ENCODE assay signal across 24 mouse cellular contexts in genomic region chr10:80532783-80533182, GRCm38 (mm10). TPM values are rescaled to one million over a fixed set of nuclear protein-coding genes. Genes with fewer than 3 reads are reported as not detected.
DNase-seq lines count a peak whose midpoint lies in the region; ATAC-seq and TF ChIP-seq lines count a peak whose summit lies in the region.
"Had no signal": no experiment of that assay in that cellular context is flagged by ENCODE, and none has a peak within 500 bp of the region (broad histone marks: within the 10 kb centered on the region; RNA-seq: fewer than 3 reads in every experiment).

No protein-coding gene starts in this region.

- DNase-seq in MEL (ENCODE audit: low read depth, low spot score): peak; percentile 43
- DNase-seq in liver, embryonic 13.5 days: peak; percentile 39
- DNase-seq in liver, postnatal 0 days: peak; percentile 42
- no peak for DNase-seq in thymus, postnatal 25 days
- DNase-seq in thymus, adult 18-20 months: no peak
- DNase-seq in adrenal gland, adult 2 months: no peak
- DNase-seq: adrenal gland, adult 8-10 months; cerebellum, adult 11 months; cerebellum, adult 8-10 months; cerebellum, postnatal 14 days; heart, adult 18-20 months had no signal

- no peak overlapping the region for H3K4me3 ChIP-seq in MEL (ENCODE audit: control insufficient read depth in 1 of 2, insufficient read depth in 1 of 2, low read depth in 2 of 2, low read length in 2 of 2)
- H3K4me3 ChIP-seq in liver, embryonic 13.5 days (replicated peaks): no peak overlapping the region
- H3K4me3 ChIP-seq in liver, postnatal 0 days (ENCODE audit: low read depth, low read length): no peak overlapping the region
- H3K4me3 ChIP-seq: embryonic facial prominence, embryonic 12.5 days; forebrain, embryonic 15.5 days; heart, embryonic 15.5 days; hindbrain, embryonic 10.5 days had no signal

- no peak overlapping the region for H3K27ac ChIP-seq in MEL (ENCODE audit: control insufficient read depth, low read depth, low read length)
- peak overlapping the region; percentile 67 for H3K27ac ChIP-seq in liver, embryonic 13.5 days
- H3K27ac ChIP-seq in liver, postnatal 0 days (ENCODE audit: low read depth): no peak overlapping the region
- H3K27ac ChIP-seq: embryonic facial prominence, embryonic 12.5 days; forebrain, embryonic 15.5 days; heart, embryonic 15.5 days; hindbrain, embryonic 10.5 days; hindbrain, embryonic 14.5 days had no signal

- peak overlapping the region; percentile 36 for H3K4me2 ChIP-seq in liver, embryonic 13.5 days
- peak overlapping the region; percentile 16; the same call in 1 of the 2 replicates for H3K4me2 ChIP-seq in liver, postnatal 0 days (ENCODE audit: low read depth, low read length)
- H3K4me2 ChIP-seq: embryonic facial prominence, embryonic 12.5 days; forebrain, embryonic 15.5 days; heart, embryonic 11.5 days; heart, embryonic 15.5 days; hindbrain, embryonic 14.5 days had no signal

- H3K79me2 ChIP-seq in MEL (ENCODE audit: control insufficient read depth, insufficient read depth, low read length, poor library complexity): no peaks in the 10 kb centered on the region

- H3K27me3 ChIP-seq in MEL (ENCODE audit: control insufficient read depth in 1 of 2, insufficient read depth in 2 of 2, low read length in 2 of 2): no peaks in the 10 kb centered on the region
- peaks cover 29% of the 10 kb centered on the region for H3K27me3 ChIP-seq in liver, embryonic 13.5 days
- 0 out of 2 replicates have a peak, but pooled peaks cover 4% of the 10 kb centered on the region for H3K27me3 ChIP-seq in liver, postnatal 0 days (ENCODE audit: insufficient read depth, low read length)

- H3K4me1 ChIP-seq in MEL (ENCODE audit: control insufficient read depth in 1 of 2, insufficient read depth in 2 of 2, low read length in 2 of 2): peaks cover 5 to 24% of the 10 kb centered on the region in 2 experiments; a peak in 3 of 4 replicates
- H3K4me1 ChIP-seq in liver, embryonic 13.5 days (replicated peaks): peaks cover 51% of the 10 kb centered on the region
- H3K4me1 ChIP-seq in liver, postnatal 0 days (ENCODE audit: insufficient read depth): peaks cover 35% of the 10 kb centered on the region

- H3K9me3 ChIP-seq in MEL (replicated peaks; ENCODE audit: insufficient read depth, low read length): no peaks in the 10 kb centered on the region
- no peaks in the 10 kb centered on the region for H3K9me3 ChIP-seq in liver, embryonic 13.5 days (replicated peaks)
- H3K9me3 ChIP-seq in liver, postnatal 0 days (ENCODE audit: low read length): no peaks in the 10 kb centered on the region
- H3K9me3 ChIP-seq: embryonic facial prominence, embryonic 12.5 days; forebrain, embryonic 15.5 days; heart, embryonic 15.5 days; hindbrain, embryonic 10.5 days had no signal

- TF ChIP-seq POLR2A in MEL (IDR thresholded peaks at IDR 0.05; ENCODE audit: control insufficient read depth in 1 of 2, insufficient read depth in 1 of 2, low read depth in 1 of 2, low read length in 2 of 2, poor library complexity in 1 of 2): no peak

- no peak for TF ChIP-seq CTCF in MEL (IDR thresholded peaks at IDR 0.05 in 2 of 3, conservative IDR thresholded peaks at IDR 0.05 in 1 of 3; ENCODE audit: control insufficient read depth in 1 of 3, insufficient read depth in 1 of 3, low read depth in 2 of 3, low read length in 3 of 3, poor library complexity in 1 of 3, severe bottlenecking in 1 of 3)
- TF ChIP-seq CTCF in liver, postnatal 0 days (IDR thresholded peaks at IDR 0.05; ENCODE audit: low read depth): no peak

- peak; percentile 59 for ATAC-seq in erythroid progenitor cell, adult 5-6 weeks (replicated peaks; ENCODE audit: low FRiP score, poor library complexity, severe bottlenecking)
- ATAC-seq in liver, embryonic 13.5 days (ENCODE audit: low read depth): peak; percentile 47
- peak; percentile 18; the same call in 1 of the 2 replicates for ATAC-seq in liver, postnatal 0 days
- ATAC-seq: forebrain, embryonic 15.5 days had no signal

- no peak for TF ChIP-seq EP300 in MEL (IDR thresholded peaks at IDR 0.05; ENCODE audit: low read depth in 1 of 2, low read length in 2 of 2)
- no peak for TF ChIP-seq EP300 in liver, postnatal 0 days (IDR thresholded peaks at IDR 0.05; ENCODE audit: low read depth)

- H3K9ac ChIP-seq in MEL (ENCODE audit: control insufficient read depth, low read depth, low read length, poor library complexity, severe bottlenecking): no peak overlapping the region
- H3K9ac ChIP-seq in liver, embryonic 13.5 days: no peak overlapping the region
- H3K9ac ChIP-seq in liver, postnatal 0 days (replicated peaks): no peak overlapping the region
- H3K9ac ChIP-seq: embryonic facial prominence, embryonic 12.5 days; forebrain, embryonic 15.5 days; heart, embryonic 15.5 days; hindbrain, embryonic 14.5 days had no signal

- WGBS in liver, embryonic 13.5 days (ENCODE audit: insufficient replicate concordance): 69% methylated on average over 11 of the region's 11 CpGs
- WGBS in liver, postnatal 0 days (ENCODE audit: insufficient replicate concordance): 81% methylated on average over 11 of the region's 11 CpGs

- peaks cover 0 to 9% of the 10 kb centered on the region in 2 experiments; a peak in 2 of 4 replicates for H3K36me3 ChIP-seq in MEL (ENCODE audit: control insufficient read depth in 1 of 2, insufficient read depth in 2 of 2, low read length in 2 of 2)
- H3K36me3 ChIP-seq in liver, embryonic 13.5 days: no peaks in the 10 kb centered on the region
- H3K36me3 ChIP-seq in liver, postnatal 0 days (replicated peaks; ENCODE audit: insufficient read depth, low read length): no peaks in the 10 kb centered on the region
- H3K36me3 ChIP-seq: embryonic facial prominence, embryonic 12.5 days; forebrain, embryonic 15.5 days; heart, embryonic 15.5 days; hindbrain, embryonic 10.5 days had no signal

- TF ChIP-seq RAD21 in MEL (IDR thresholded peaks at IDR 0.05; ENCODE audit: low read depth, low read length): no peak

RNA-seq across cellular contexts. Expression of gene Atp8b3, which starts 6.1 kb away (rescaled TPM):
- 0.03 TPM in 1 of 2 replicates, not detected in the other for total RNA-seq in MEL (2012; rRNA removed)
- polyA plus RNA-seq in MEL (2012; ENCODE audit: insufficient read depth in 1 of 2, insufficient read length in 2 of 2, low read depth in 1 of 2, low replicate concordance in 2 of 2, missing spikeins in 1 of 2): under 1 TPM in 1 of 2 experiments, not detected in 1; 0.13 TPM
- not detected in 2 replicates for total RNA-seq in erythroid progenitor cell, adult 5-6 weeks (2015; ENCODE audit: low replicate concordance)
- total RNA-seq in erythroid progenitor cell, adult 5-6 weeks (2017; ENCODE audit: low replicate concordance): 0.39 TPM in 1 of 2 replicates, not detected in the other
- polyA plus RNA-seq in liver, embryonic 13.5 days (2015; fragmentation: Nextera tagmentation; extraction: Ambion mirVana): 0.02 and 0.03 TPM in 2 replicates
- polyA plus RNA-seq in liver, postnatal 0 days (2015; fragmentation: Nextera tagmentation; extraction: Ambion mirVana): not detected in 2 replicates
- 1 to 10 TPM in 1 of 2 experiments, under 1 TPM in 1; 0.52 to 1.1 TPM for total RNA-seq in adrenal gland, adult 2 months (2021)
- polyA plus RNA-seq in adrenal gland, adult 2 months (2012; rRNA removed): 0.16 and 0.21 TPM in 2 replicates
- total RNA-seq: common myeloid progenitor, adult 5-6 weeks; gastrocnemius, adult 8-10 months; heart, adult 18-20 months; heart, postnatal 25 days had no signal

RNA-seq across cellular contexts. Expression of gene Rexo1, which starts 28.6 kb away (rescaled TPM):
- 14.3 and 14.7 TPM in 2 replicates for total RNA-seq in MEL (2012; rRNA removed)
- 10 to 100 TPM in 1 of 2 experiments, not detected in 1; 54.6 TPM for polyA plus RNA-seq in MEL (2012; ENCODE audit: insufficient read depth in 1 of 2, insufficient read length in 2 of 2, low read depth in 1 of 2, low replicate concordance in 2 of 2, missing spikeins in 1 of 2)
- 33.5 and 35.7 TPM in 2 replicates for total RNA-seq in erythroid progenitor cell, adult 5-6 weeks (2015; ENCODE audit: low replicate concordance)
- total RNA-seq in erythroid progenitor cell, adult 5-6 weeks (2017; ENCODE audit: low replicate concordance): 16.3 and 25.7 TPM in 2 replicates
- polyA plus RNA-seq in liver, embryonic 13.5 days (2015; fragmentation: Nextera tagmentation; extraction: Ambion mirVana): 13.4 and 13.8 TPM in 2 replicates
- polyA plus RNA-seq in liver, postnatal 0 days (2015; fragmentation: Nextera tagmentation; extraction: Ambion mirVana): 7.4 and 8.1 TPM in 2 replicates
- 10 to 100 TPM; 37.1 to 41.8 TPM for total RNA-seq in adrenal gland, adult 2 months (2021)
- 88.8 and 105 TPM in 2 replicates for polyA plus RNA-seq in adrenal gland, adult 2 months (2012; rRNA removed)

RNA-seq across cellular contexts. Expression of gene Onecut3, which starts 38.1 kb away (rescaled TPM):
- total RNA-seq in MEL (2012; rRNA removed): not detected in 2 replicates
- not detected for polyA plus RNA-seq in MEL (2012; ENCODE audit: insufficient read depth in 1 of 2, insufficient read length in 2 of 2, low read depth in 1 of 2, low replicate concordance in 2 of 2, missing spikeins in 1 of 2)
- total RNA-seq in erythroid progenitor cell, adult 5-6 weeks (2015; ENCODE audit: low replicate concordance): not detected in 2 replicates
- total RNA-seq in erythroid progenitor cell, adult 5-6 weeks (2017; ENCODE audit: low replicate concordance): not detected in 2 replicates
- polyA plus RNA-seq in liver, embryonic 13.5 days (2015; fragmentation: Nextera tagmentation; extraction: Ambion mirVana): 0.02 TPM in 1 of 2 replicates, not detected in the other
- polyA plus RNA-seq in liver, postnatal 0 days (2015; fragmentation: Nextera tagmentation; extraction: Ambion mirVana): not detected in 2 replicates
- not detected for total RNA-seq in adrenal gland, adult 2 months (2021)
- polyA plus RNA-seq in adrenal gland, adult 2 months (2012; rRNA removed): not detected in 2 replicates
- total RNA-seq: adrenal gland, adult 8-10 months; adrenal gland, postnatal 4 days; CH12.LX; common myeloid progenitor, adult 5-6 weeks; gastrocnemius, adult 8-10 months; gastrocnemius, postnatal 4 days had no signal
- polyA plus RNA-seq: heart, embryonic 11.5 days; heart, embryonic 15.5 days had no signal

RNA-seq across cellular contexts. Expression of gene Klf16, which starts 44.3 kb away (rescaled TPM):
- total RNA-seq in MEL (2012; rRNA removed): 30.0 and 37.1 TPM in 2 replicates
- 10 to 100 TPM in 1 of 2 experiments, not detected in 1; 51.1 TPM for polyA plus RNA-seq in MEL (2012; ENCODE audit: insufficient read depth in 1 of 2, insufficient read length in 2 of 2, low read depth in 1 of 2, low replicate concordance in 2 of 2, missing spikeins in 1 of 2)
- total RNA-seq in erythroid progenitor cell, adult 5-6 weeks (2015; ENCODE audit: low replicate concordance): 8.4 and 9.4 TPM in 2 replicates
- 9.9 and 14.1 TPM in 2 replicates for total RNA-seq in erythroid progenitor cell, adult 5-6 weeks (2017; ENCODE audit: low replicate concordance)
- 13.4 and 14.1 TPM in 2 replicates for polyA plus RNA-seq in liver, embryonic 13.5 days (2015; fragmentation: Nextera tagmentation; extraction: Ambion mirVana)
- 6.1 and 6.5 TPM in 2 replicates for polyA plus RNA-seq in liver, postnatal 0 days (2015; fragmentation: Nextera tagmentation; extraction: Ambion mirVana)
- total RNA-seq in adrenal gland, adult 2 months (2021): 10 to 100 TPM in 1 of 2 experiments, 1 to 10 TPM in 1; 9.6 to 10.6 TPM
- polyA plus RNA-seq in adrenal gland, adult 2 months (2012; rRNA removed): 39.5 and 48.0 TPM in 2 replicates

RNA-seq across cellular contexts. Expression of gene Abhd17a, which starts 57.4 kb away (rescaled TPM):
- total RNA-seq in MEL (2012; rRNA removed): 89.6 and 98.5 TPM in 2 replicates
- polyA plus RNA-seq in MEL (2012; ENCODE audit: insufficient read depth in 1 of 2, insufficient read length in 2 of 2, low read depth in 1 of 2, low replicate concordance in 2 of 2, missing spikeins in 1 of 2): 100 to 1,000 TPM in 1 of 2 experiments, 10 to 100 TPM in 1; 96.2 to 136 TPM
- total RNA-seq in erythroid progenitor cell, adult 5-6 weeks (2015; ENCODE audit: low replicate concordance): 44.7 and 49.0 TPM in 2 replicates
- total RNA-seq in erythroid progenitor cell, adult 5-6 weeks (2017; ENCODE audit: low replicate concordance): 5.5 and 30.7 TPM in 2 replicates
- polyA plus RNA-seq in liver, embryonic 13.5 days (2015; fragmentation: Nextera tagmentation; extraction: Ambion mirVana): 45.1 and 51.7 TPM in 2 replicates
- polyA plus RNA-seq in liver, postnatal 0 days (2015; fragmentation: Nextera tagmentation; extraction: Ambion mirVana): 50.2 and 59.3 TPM in 2 replicates
- 100 to 1,000 TPM in 1 of 2 experiments, 10 to 100 TPM in 1; 86.5 to 104 TPM for total RNA-seq in adrenal gland, adult 2 months (2021)
- 613 and 625 TPM in 2 replicates for polyA plus RNA-seq in adrenal gland, adult 2 months (2012; rRNA removed)

Comparison
In these comparisons a context has a peak if more than half of its experiments do, and no peak if none do; other contexts are left out.
1. DNase-seq: peak in MEL (single experiment), liver, embryonic 13.5 days (single experiment) and liver, postnatal 0 days (single experiment); none in thymus, postnatal 25 days (single experiment), thymus, adult 18-20 months (0 of 2) and adrenal gland, adult 2 months (single experiment).
2. Peak in every context shown above with its lines, with median percentiles within 50 percentile points of each other: ATAC-seq.